Mouse (Mus musculus) megakaryocyte-erythroid progenitor cell, adult 5-6 weeks (primary cell): ENCODE results near the gene Foxn3. TPM values are rescaled to one million over a fixed set of nuclear protein-coding genes. Genes with fewer than 3 reads are reported as not detected.
A peak's percentile ranks its signal among the peaks of the same experiment; 100 is the strongest.

Experiments
- ATAC-seq: replicated peaks from 2 replicates; pipeline ENCODE4 v1.8.0; 2016; ENCODE audit warnings: mild to moderate bottlenecking, inconsistent platforms; ENCODE audit not compliant: severe bottlenecking, poor library complexity, low FRiP score, low TSS enrichment
- total RNA-seq, 2 experiments: library from RNA; stranded (forward) in 1 of 2; stranded (reverse) in 1 of 2; fragments of 200-1000, 215-1000 nt in 1 of 2; fragments of >200 nt in 1 of 2; fragmentation: Nextera tagmentation in 1 of 2; gene quantifications; 2 replicates each; pipeline ENCODE4 v1.2.3; 2014 to 2017

Gene Foxn3
- total RNA-seq, 2 experiments from 2014 or later, result 36.9 to 118 TPM

- ATAC-seq, result no peak
Measured at GRCm38 (mm10) chr12:99399575-99399974, 163.8 kb downstream of the Foxn3 start.

DNA sequence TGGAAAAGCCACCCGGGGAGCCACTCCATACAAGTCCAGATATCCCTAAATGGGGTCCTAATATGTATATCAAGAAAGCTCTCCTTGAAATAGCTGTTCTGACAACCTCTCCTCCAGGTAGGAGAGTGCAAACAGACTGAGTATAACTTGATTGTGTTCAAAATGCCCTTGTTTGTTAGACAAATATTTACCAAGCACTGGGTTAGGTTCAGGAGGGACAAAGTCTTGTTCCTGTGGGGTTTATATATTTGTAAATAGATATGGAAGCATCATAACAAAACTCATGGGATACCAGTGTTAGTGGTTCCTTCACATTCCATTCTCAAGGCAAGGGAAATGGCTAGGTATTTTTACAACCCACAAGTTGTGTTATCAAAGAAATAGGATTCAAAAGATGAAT lies 166.9 kb downstream of the Foxn3 start:
- ATAC-seq, result no peak

DNA sequence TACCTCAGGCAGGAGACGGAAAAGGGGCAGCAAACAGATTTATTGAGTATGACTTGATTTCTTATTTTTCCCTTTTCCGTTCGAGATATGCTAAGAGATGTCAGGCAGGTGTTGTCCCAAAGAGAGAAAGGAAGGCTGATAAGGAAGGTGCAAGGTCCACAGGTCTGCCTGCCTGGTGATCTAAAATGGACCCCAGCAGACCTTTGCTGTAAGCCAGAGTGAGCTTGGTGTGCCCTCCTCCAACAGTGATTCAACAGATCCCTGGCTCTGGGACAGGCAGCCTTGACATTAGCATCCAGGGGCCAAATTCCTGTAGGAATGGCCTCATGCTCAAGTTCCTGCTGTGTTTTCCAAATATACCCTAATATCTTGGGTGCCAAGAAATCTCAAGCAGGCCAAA lies 168.3 kb downstream of the Foxn3 start:
- ATAC-seq, result no peak

GRCm38 (mm10) chr12:99394676-99395075 lies 168.7 kb downstream of the Foxn3 start:
- no peak for ATAC-seq

DNA sequence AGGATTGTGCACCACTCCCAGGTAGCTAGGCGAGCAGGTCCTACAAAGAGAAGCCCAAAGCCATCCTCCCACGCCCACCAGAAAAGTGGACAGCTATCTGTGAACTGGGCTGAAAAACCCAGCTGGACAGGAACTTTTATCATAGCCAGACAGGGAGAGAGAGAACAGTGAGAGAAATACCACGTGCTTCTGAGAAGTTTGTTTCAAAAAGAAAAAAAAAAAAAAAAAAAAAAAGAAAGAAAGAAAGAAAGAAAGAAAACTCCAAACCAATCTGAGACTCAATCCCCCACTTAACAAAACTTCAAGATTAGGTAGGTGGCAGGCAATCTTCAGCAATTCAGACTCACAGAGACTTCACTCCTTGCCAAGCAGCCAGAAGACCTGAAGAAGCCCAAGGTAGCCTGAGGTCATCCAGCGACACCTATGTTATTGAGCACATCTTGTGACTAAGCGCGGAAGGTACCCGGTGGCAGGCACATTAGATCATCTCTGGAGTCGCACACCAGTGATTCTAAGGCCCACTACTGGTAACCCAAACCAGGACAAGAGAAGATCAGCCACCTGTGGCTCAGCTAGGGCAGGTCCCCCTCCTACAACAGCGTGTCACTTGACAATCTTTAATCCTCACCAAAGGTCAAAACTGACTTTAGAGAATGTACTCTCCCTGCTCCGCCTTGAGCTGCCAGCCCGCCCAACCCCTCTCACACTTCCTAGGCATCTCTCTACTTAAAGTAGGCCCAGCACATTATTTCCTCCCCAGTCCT lies 169.3 kb downstream of the Foxn3 start:
- no peak for ATAC-seq

DNA sequence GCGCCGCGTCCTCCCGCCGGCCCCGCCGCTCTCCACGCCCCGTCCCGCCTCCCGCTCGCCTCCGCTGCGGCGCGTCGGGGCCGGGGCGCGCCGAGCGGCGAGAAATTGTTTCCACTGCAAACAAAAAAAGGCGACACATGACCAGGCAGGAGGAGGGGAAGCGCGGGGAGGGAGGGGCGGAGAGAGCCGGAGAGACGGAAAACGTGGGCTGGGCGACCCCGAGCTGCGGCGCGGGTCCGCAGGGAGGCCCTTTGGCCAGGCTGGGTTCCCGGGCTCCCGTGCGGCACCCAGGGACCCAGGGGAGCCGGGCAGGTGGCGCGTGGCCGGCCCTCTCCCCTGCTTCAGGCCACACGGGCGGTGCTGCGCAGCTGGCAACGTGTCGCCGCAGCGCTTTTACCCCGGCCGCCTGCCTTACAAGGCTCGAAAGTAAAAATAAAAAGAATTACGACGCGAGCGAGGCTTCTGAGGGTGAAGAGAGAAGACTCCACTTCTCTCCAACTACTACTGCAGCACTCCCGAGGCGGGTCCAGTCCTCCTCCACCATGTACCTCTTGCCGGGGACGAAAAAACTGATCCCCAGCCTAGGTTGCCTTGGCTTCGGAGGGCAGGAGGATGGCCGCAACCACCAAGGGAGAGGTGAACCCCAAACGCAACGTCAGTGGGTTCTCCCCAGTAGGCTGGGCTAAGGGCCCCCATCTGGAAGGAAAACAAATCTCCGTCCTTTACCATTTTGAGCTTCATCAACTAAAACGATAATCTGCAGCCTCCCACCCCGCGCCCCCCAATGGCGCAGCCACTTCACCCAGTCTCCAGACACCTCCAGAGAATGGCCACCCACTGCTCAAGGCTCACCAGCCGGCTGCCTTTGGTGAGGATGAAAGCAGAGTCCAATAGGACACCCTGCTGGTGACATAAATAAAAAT lies 170.2 kb downstream of the Foxn3 start:
- ATAC-seq, result peak; percentile 66

DNA sequence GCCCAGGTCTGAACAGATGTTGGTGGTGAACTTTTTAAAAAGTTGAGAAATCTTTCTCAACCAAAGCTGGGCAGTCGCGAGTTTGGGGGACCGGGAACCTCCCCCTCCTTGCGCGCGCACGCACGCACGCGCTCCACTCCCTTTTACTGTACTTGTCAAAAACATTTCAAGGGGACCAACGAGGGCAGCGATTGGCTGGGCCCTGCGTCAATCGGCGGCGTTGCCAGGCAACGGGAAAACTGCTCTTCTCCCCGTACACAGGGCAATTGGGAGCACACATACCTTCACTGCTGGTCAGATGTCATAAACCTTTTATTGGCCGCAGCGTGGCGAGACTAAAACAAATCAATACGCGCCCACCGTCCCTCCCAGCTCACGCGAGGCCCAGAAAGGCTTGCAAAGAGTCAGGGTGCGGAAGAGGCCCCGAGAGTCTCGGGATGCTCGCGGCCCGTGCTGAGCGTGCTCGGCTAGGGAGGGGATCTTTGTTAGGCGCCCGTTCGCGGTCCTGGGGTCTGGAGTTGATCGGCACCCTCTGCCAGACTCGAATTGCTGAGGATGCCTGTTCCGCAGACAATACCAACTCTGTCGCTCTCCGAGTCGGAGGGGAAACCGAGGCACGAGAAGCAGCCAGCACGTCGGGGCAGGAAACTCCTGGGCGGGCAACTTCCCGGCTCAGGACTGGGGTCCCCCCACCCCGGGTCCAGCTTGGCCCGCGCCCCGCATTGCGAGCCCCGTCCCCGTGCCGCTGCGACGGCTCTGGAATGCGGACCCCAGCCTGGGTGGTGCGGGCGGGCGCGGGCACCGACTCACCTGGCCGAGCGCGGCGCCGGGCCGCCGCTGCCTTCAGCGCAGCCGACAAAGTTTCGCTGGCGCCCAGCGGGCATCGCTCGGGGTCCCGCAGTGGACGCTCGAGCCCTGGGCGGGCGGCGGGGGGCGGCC lies 171.2 kb downstream of the Foxn3 start:
- peak; percentile 86 for ATAC-seq

GRCm38 (mm10) chr12:99390429-99390828 lies 173.0 kb downstream of the Foxn3 start:
- no peak for ATAC-seq

GRCm38 (mm10) chr12:99389244-99389643 lies 174.1 kb downstream of the Foxn3 start:
- ATAC-seq, result no peak

DNA sequence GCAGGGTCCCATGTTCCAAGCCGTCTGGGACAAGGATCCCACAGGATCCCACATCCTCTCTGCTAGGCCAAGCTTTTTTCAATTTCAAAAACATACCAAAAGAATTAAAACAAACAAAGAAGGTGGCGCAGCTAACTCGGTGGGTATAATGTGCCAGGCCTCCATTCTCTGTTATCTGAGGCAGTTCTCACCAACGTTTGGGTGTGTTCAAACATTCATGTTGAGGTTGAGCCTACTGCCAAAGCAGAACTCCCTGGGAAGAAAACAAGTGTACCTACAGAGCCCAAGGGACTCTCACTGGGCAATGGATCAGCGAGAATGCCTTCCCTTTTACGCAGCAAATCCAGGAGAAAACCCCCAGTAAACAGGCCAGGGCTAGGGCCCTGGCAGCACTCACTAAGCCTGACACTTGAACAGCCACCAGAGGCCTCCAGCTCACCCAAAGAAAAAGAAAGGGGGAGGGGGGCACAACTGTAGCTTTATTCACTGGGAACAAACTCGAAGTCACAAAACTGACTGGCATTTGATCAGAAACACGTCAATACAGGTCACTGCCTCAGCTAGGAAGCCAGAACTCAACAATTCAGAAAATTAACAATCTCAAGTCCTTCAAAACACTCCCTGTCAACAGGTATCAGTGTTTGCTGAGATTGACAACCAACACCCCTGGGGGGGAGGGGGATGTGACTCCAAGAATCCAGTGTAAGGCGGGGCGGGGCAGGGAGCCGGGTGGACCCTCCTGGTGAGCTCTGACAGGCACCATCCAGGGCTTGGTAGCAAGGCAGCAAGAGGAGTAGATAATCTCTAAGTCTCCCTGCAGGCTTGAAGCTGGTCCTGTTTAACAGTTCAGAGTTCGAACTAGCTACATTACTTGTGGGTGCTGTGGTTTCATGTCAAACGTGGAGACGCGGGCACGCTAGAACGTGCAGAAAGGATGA lies 177.2 kb downstream of the Foxn3 start:
- ATAC-seq, result peak; percentile 74

DNA sequence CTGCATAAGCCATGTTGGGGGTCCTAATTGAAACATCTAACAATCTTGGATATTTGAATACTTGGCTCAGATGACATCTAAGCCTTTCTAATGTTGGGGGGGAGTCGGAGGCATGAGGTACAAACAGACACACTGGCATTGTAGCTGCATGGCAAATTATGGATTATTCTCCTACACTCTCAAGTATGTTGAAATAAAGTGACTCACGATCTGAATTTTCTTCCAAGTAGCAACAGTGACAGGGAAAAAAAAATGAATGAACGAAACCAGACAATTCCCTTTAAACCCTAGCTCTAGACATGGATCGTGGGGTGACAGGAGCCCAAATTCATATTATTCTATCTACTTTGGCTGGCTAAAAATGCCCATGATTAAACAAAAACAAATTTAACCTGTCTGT lies 178.3 kb downstream of the Foxn3 start:
- no peak for ATAC-seq

- no peak for ATAC-seq
Measured at GRCm38 (mm10) chr12:99381317-99381716, 182.1 kb downstream of the Foxn3 start.

- no peak for ATAC-seq
Measured at GRCm38 (mm10) chr12:99380855-99381262, 182.5 kb downstream of the Foxn3 start.

DNA sequence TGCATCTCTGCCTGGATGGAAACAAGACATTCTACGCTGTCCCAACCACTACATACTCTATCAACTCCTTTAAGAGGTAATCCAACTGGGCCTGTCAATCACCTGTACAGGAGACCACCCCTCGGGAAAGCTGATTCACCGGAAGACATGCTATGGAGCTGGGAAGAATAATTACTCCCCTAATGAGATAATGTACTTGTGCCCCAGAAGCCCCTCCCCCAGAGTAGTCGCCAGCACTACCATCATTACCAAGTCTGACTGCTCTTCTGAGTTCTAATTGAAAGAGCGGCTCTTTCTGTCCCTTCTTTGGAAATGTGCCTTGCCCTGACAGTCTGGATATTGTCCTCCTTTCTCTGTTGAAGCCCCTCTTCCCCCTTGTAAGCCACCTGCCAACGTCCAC lies 183.3 kb downstream of the Foxn3 start:
- no peak for ATAC-seq

DNA sequence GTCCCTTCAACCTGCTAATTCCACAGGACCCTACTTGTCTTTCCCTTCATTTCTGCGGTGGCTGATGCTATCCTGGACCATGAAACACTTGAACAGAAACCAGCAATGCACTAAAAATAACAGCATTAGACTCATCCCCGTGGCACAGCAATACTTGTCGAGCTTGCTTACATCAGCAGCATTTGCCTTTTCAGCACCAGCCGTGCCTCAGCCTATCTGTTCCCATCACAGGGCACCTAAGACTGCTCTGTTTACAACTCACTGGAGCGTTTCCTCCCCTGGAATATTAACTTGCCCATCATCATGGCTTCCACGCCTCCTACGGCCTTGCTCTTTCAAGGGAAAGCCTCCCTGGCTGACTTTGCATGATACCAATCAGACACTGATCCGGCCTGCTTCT lies 185.1 kb downstream of the Foxn3 start:
- no peak; the same call in 1 of the 2 replicates for ATAC-seq

DNA sequence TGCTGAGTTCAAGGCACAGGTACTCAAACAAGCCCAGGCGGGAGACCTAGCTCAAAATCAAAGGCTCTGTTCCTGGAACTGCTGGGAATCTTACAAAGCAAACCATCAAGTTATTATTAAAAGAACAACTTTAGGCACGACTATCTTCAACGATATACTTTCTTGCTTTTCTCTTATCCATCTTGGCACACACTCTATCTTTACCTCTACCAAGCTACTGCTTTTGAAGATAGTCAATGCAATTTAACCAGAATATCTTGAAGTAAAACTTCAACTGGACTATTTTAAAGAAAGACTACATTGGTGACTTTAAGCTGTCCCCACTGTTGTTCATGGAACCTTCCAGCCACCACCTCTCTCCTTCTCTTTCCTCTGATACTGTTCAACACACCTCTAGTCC lies 185.7 kb downstream of the Foxn3 start:
- no peak for ATAC-seq

GRCm38 (mm10) chr12:99377069-99377468 lies 186.3 kb downstream of the Foxn3 start:
- no peak for ATAC-seq

- ATAC-seq, result peak; percentile 28; the same call in 1 of the 2 replicates
Measured at GRCm38 (mm10) chr12:99375878-99376454, 187.4 kb downstream of the Foxn3 start.
